Mouse (Mus musculus) hindbrain, embryonic 11.5 days (tissue): ENCODE results near the gene Cxcl10. TPM values are rescaled to one million over a fixed set of nuclear protein-coding genes. Genes with fewer than 3 reads are reported as not detected.

Experiments used
- ATAC-seq: fragments of 200-750 bp; cut with Nextera tagmentation; 2 replicates; pipeline ENCODE4 v1.8.0; 2017; ENCODE audit warnings: mild to moderate bottlenecking, moderate TSS enrichment, moderate library complexity; ENCODE audit not compliant: low FRiP score
- DNase-seq: peaks from one replicate; pipeline ENCODE4 v3.0.0-alpha.2; 2015; ENCODE audit warnings: low spot score
- H3K27ac ChIP-seq: fragments of 300-500 bp; sonication (generic); 2 replicates; pipeline ENCODE4 v1.5.1; 2014; ENCODE audit warnings: mild to moderate bottlenecking, low read depth, low read length
- H3K27me3 ChIP-seq: fragments of 300-500 bp; sonication (generic); 2 replicates; pipeline ENCODE4 v1.6.1; 2014; ENCODE audit warnings: mild to moderate bottlenecking, low read length, moderate library complexity, mixed read lengths; ENCODE audit not compliant: control insufficient read depth, insufficient read depth
- H3K36me3 ChIP-seq: fragments of 300-500 bp; sonication (generic); 2 replicates; pipeline ENCODE4 v1.6.1; 2014; ENCODE audit warnings: mild to moderate bottlenecking, low read length, moderate library complexity, mixed read lengths; ENCODE audit not compliant: control insufficient read depth, insufficient read depth
- H3K4me1 ChIP-seq: fragments of 300-500 bp; sonication (generic); replicated peaks from 2 replicates; pipeline ENCODE4 v1.6.1; 2014; ENCODE audit warnings: low read length, mixed read lengths; ENCODE audit not compliant: control insufficient read depth, insufficient read depth
- H3K4me2 ChIP-seq: fragments of 300-500 bp; sonication (generic); replicated peaks from 2 replicates; pipeline ENCODE4 v1.6.1; 2014; ENCODE audit warnings: mild to moderate bottlenecking, low read depth, low read length
- H3K4me3 ChIP-seq: fragments of 300-500 bp; sonication (generic); 2 replicates; pipeline ENCODE4 v1.5.1; 2014; ENCODE audit warnings: low read depth, low read length
- H3K9ac ChIP-seq: fragments of 300-500 bp; sonication (generic); 2 replicates; pipeline ENCODE4 v1.6.1; 2014; ENCODE audit warnings: low read depth, low read length
- H3K9me3 ChIP-seq: fragments of 300-500 bp; sonication (generic); 2 replicates; pipeline ENCODE4 v1.6.1; 2016; ENCODE audit warnings: low read length; ENCODE audit not compliant: control insufficient read depth
- WGBS: fragments of 180-500 bp; shearing (Covaris S2); extraction: QIAGEN DNeasy Blood & Tissue Kit; methylation state at CpG from one replicate; pipeline ENCODE4 v1.1.7; 2014; 5-methylcytosine and 5-hydroxymethylcytosine counted together
- polyA plus RNA-seq: library from polyadenylated mRNA; unstranded; fragments of >200 nt; fragmentation: Nextera tagmentation; extraction: Ambion mirVana; gene quantifications from 2 replicates; pipeline ENCODE4 v1.2.1, GENCODE M21; 2014

Gene Cxcl10
- polyA plus RNA-seq, 1 experiment from 2014 or later, result 0.57 TPM

DNA sequence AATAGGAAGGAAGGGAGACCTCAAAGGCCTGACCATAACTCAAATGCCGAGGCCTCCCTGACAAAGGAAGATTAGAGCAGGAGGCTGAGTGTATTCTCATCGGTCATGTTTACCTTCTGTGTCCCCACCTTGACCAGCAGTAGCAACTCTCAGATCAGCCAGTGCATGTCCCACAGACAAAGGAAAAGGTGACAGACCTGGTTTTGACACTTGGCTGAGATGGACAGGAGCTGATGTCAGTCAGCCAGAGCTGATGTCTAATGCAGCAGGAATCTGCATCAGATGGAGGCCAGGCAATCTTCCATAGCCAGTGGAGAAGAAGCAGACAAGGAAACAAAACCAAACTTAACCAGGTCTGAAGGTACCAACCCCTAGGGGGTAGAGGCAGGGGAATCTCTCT lies 23.9 kb upstream of the Cxcl10 start:
- no peak overlapping the region for H3K9ac ChIP-seq
- DNase-seq (no peak), ATAC-seq (no peak)
- no peak overlapping the region for H3K4me2 ChIP-seq
- no peak overlapping the region for H3K27ac ChIP-seq
- no peaks in the 10 kb centered on the region; the same call in 1 of the 2 replicates for H3K4me1 ChIP-seq
- no peaks in the 10 kb centered on the region for H3K36me3 ChIP-seq
- 58% methylated on average over 2 of the region's 2 CpGs for WGBS
- H3K9me3 ChIP-seq, result no peaks in the 10 kb centered on the region
- no peaks in the 10 kb centered on the region for H3K27me3 ChIP-seq
- H3K4me3 ChIP-seq, result no peak overlapping the region

DNA sequence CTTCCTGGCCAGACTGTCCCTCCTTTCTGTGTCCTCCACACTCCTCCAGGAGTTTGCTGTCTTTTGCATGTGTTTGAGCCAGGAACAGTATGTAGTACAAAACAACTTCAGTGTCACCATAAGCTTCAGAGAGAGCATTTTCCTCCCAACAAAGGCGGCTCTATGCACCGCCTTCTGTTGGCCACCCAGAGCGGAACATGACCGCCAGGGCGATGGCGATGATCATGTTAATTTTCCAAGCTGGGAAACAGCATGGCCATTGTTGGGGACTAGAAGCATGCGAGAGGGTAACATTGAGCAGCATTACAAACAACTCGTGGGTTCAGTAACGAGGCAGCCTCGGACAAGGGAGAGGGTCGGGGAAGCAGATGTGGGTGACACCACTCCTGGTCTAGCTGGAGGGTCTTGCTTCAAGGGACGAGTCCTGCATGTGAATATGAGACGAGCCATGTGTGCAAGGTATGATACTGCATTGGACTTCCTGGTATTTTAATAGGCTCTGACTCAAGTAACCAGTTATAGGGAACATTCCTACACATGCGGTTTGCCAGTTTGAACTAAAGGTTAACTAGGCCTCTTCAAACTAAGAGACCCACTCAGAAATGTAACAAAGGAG lies 22.8 kb upstream of the Cxcl10 start:
- Histone ChIP-seq H3K4me2 (no peak overlapping the region), H3K4me3 (no peak overlapping the region), H3K9me3 (no peaks in the 10 kb centered on the region), H3K27ac (no peak overlapping the region), H3K36me3 (no peaks in the 10 kb centered on the region), H3K27me3 (no peaks in the 10 kb centered on the region), H3K9ac (no peak overlapping the region), H3K4me1 (no peaks in the 10 kb centered on the region; the same call in 1 of the 2 replicates)
- 72% methylated on average over 14 of the region's 14 CpGs for WGBS
- peak; percentile 34 for ATAC-seq
- DNase-seq, result no peak

DNA sequence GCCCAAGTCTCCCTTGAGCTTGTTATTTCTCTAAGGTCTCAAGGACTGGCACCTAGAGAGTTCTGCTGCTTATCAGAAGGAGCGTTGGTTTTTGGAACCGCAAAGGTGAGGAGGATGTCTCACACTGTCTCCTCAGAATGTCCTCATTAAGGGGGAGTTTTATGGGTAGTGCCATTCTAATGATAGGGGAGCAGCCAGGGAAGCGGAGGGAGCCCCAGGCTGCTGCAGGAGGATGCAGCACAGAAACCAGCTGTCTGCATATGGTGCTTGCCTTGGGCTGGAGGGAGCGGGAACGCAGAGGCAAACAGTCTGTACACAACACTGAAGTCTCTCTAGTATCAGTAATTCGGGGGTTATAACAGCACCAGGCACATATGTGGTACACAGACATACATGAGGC lies 22.2 kb upstream of the Cxcl10 start:
- Histone ChIP-seq H3K27me3 (no peaks in the 10 kb centered on the region), H3K9me3 (no peaks in the 10 kb centered on the region), H3K4me2 (no peak overlapping the region), H3K9ac (no peak overlapping the region), H3K4me1 (no peaks in the 10 kb centered on the region; the same call in 1 of the 2 replicates), H3K4me3 (no peak overlapping the region), H3K36me3 (no peaks in the 10 kb centered on the region), H3K27ac (no peak overlapping the region)
- WGBS, result 84% methylated on average over 6 of the region's 6 CpGs
- no peak for ATAC-seq
- DNase-seq, result no peak

DNA sequence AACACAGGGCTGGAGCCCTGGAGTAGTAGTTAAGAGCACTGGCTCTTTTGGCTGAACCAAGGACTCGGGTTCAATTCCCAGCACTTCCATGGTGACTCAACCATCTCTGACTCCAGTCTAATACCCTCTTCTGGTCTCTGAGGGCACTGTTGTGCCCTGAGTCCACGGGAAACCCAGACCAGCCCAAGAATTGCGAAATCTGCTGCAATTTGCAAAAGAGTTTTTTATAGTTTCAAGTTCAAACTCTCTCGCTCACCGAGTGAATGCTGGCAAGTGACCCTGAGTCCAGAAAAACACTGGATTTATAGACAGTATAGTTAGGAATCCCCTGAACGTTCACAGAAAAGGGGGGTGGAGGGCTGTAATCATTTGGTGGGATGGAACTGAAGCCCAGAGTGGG lies 21.7 kb upstream of the Cxcl10 start:
- ATAC-seq (no peak), DNase-seq (no peak)
- 91% methylated on average over 6 of the region's 6 CpGs for WGBS
- Histone ChIP-seq H3K36me3 (no peaks in the 10 kb centered on the region), H3K27me3 (no peaks in the 10 kb centered on the region), H3K9ac (no peak overlapping the region), H3K4me1 (no peaks in the 10 kb centered on the region; the same call in 1 of the 2 replicates), H3K27ac (no peak overlapping the region), H3K9me3 (no peaks in the 10 kb centered on the region), H3K4me2 (no peak overlapping the region), H3K4me3 (no peak overlapping the region)

DNA sequence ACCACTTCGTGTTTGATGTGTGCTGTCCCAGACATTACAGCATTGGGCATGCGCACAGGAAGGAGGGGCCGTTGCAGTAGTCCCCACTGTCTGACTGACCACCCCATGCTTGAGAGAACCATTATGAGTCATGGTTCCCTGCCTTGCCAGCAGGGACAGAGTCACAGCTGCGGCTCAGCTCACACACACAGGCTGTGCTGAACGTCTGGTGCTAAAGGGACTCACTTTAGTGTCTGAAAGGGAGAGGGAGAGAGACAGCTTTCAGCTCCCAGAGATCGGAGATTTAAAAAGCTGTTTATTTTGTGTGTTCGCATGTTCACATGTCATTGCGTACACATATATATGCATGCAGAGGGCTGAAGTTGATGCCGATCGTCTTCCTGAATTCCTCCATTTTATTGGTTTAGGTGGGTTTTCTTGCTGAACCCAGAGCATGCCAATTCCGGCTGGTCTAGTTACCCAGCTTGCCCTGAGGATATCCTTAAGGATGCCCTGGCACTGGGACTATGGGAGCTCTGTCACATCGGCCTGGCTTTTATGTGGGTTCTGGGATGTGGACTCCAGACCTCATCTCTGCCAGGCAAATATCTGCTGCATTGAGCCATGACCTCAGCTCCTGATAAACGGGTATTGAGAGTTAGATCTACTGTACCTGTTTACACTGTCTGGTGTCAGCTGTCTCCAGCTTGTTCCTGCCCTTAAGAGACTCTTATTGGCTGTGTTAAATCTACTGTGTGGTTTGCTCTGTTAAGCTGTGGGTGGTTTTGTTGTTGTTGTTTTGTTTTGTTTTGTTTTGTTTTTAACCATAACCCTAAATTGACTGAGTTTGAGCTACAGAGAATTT lies 20.7 kb upstream of the Cxcl10 start:
- H3K4me2 ChIP-seq, result no peak overlapping the region
- no peaks in the 10 kb centered on the region for H3K36me3 ChIP-seq
- no peaks in the 10 kb centered on the region; the same call in 1 of the 2 replicates for H3K4me1 ChIP-seq
- 0 out of 2 replicates have a peak overlapping the region, but pooled peaks have one; percentile 9 for H3K27ac ChIP-seq
- H3K4me3 ChIP-seq, result no peak overlapping the region
- DNase-seq, result no peak
- peak; percentile 87 for ATAC-seq
- WGBS, result 69% methylated on average over 13 of the region's 13 CpGs
- no peak overlapping the region for H3K9ac ChIP-seq
- no peaks in the 10 kb centered on the region for H3K9me3 ChIP-seq
- no peaks in the 10 kb centered on the region for H3K27me3 ChIP-seq

DNA sequence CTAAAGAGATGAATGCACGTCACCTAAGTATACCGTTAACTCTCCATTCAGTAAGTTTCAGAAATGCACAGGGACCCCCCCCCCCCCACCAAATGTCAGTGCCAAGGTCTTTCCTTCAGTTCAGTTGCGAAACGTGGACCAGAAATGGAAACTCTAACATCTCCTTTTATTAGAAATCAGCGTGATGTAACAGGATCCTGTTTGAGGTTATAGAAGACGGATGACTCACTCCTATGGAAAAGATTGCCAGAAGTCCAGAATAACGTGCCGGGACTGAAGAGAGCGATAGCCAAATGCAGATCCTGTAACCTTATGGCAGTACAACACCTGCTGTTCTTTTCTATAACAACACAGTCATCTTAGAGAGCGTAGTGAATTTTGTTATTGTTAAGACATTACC lies 19.7 kb upstream of the Cxcl10 start:
- DNase-seq, result no peak
- no peak overlapping the region for H3K9ac ChIP-seq
- 85% methylated on average over 10 of the region's 10 CpGs for WGBS
- no peak overlapping the region for H3K4me2 ChIP-seq
- no peak overlapping the region for H3K4me3 ChIP-seq
- no peak overlapping the region for H3K27ac ChIP-seq
- H3K27me3 ChIP-seq, result no peaks in the 10 kb centered on the region
- H3K9me3 ChIP-seq, result no peaks in the 10 kb centered on the region
- H3K36me3 ChIP-seq, result no peaks in the 10 kb centered on the region
- no peak for ATAC-seq
- no peaks in the 10 kb centered on the region; the same call in 1 of the 2 replicates for H3K4me1 ChIP-seq

DNA sequence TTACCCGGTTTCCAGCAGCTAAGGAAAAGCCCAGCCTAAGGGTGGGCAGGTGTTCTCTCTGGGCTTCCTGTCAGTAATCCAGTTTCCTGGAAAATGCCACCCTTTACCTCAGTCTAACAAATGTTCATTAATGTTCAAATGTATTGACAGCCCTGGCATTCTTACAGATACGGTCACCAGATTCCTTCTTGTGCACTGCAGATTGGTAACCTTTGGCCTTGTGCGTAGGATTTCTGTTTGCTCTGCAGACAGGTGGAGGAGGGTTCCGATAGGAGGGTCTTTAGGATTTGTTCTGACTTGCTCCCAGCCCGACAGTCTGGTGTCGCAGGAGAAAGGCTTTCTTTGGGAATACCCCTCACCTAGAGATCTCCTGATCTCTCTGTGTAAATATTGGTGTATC lies 17.9 kb upstream of the Cxcl10 start:
- H3K4me2 ChIP-seq, result no peak overlapping the region
- no peak for ATAC-seq
- WGBS, result 82% methylated on average over 6 of the region's 6 CpGs
- no peaks in the 10 kb centered on the region for H3K27me3 ChIP-seq
- no peak overlapping the region for H3K27ac ChIP-seq
- H3K4me1 ChIP-seq, result no peaks in the 10 kb centered on the region; the same call in 1 of the 2 replicates
- no peak for DNase-seq
- H3K9ac ChIP-seq, result no peak overlapping the region
- H3K36me3 ChIP-seq, result no peaks in the 10 kb centered on the region
- H3K4me3 ChIP-seq, result no peak overlapping the region
- no peaks in the 10 kb centered on the region for H3K9me3 ChIP-seq

DNA sequence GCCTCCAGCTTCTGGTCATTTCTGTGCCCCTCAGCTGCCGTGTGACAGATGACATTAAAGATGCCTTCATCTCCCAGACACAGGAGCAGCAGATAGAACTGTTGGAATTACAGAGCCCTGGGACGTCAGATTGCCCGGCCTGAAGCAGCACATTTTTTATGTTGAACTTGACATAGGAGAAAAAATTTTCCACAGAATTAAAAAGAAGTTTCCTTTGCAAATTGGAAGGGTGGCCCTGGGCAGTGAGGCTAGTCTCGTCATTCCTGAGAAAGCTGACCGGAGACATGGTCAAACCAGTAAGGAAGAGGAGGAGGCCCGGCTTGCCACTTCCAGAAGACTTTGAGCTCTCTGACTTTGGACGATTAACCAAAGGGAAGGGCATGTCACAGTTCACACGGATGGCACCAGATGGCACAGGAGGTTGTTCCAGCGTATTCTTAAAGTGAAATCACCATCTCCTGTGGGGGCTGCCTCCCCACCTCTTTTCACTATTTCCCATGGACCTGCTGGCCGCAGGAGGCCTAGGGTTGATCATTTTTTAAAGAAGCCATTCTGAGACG lies 16.5 kb upstream of the Cxcl10 start:
- no peak for ATAC-seq
- Histone ChIP-seq H3K36me3 (no peaks in the 10 kb centered on the region), H3K9me3 (no peaks in the 10 kb centered on the region), H3K9ac (no peak overlapping the region), H3K4me2 (no peak overlapping the region), H3K27ac (no peak overlapping the region), H3K27me3 (no peaks in the 10 kb centered on the region), H3K4me1 (no peaks in the 10 kb centered on the region), H3K4me3 (no peak overlapping the region)
- WGBS, result 77% methylated on average over 11 of the region's 11 CpGs
- DNase-seq, result no peak
